Mouse (Mus musculus): Measurements from ENCODE around the gene Adam12. TPM values are rescaled to one million over a fixed set of nuclear protein-coding genes. Genes with fewer than 3 reads are reported as not detected.

The Adam12 gene
- total RNA-seq, 1 experiment: 3.9 TPM

- Histone ChIP-seq H3K9ac (ENCODE audit: insufficient read depth, low read depth, low read length, poor library complexity, severe bottlenecking) (no peak overlapping the region), H3K4me3 (ENCODE audit: insufficient read depth in 1 of 2, low read depth in 1 of 2, low read length in 2 of 2, poor library complexity in 1 of 2, severe bottlenecking in 1 of 2) (no peak overlapping the region), H3K27ac (ENCODE audit: insufficient read depth, low read depth, low read length, poor library complexity, severe bottlenecking) (no peak overlapping the region), H3K4me1 (ENCODE audit: control insufficient read depth in 2 of 2, insufficient read depth in 2 of 2, low read length in 2 of 2, poor library complexity in 1 of 2) (no peaks in the 10 kb centered on the region; a peak in 1 of 4 replicates), H3K9me3 (ENCODE audit: control insufficient read depth, insufficient read depth, low read depth, low read length) (no peaks in the 10 kb centered on the region), H3K36me3 (ENCODE audit: control insufficient read depth, insufficient read depth, low read length, poor library complexity, severe bottlenecking) (no peaks in the 10 kb centered on the region)
- in situ Hi-C loops (cut with MboI; ENCODE audit: low sequenced_read_pairs in 2 of 2, unreplicated experiment in 2 of 2): loop anchor here in 1 of 2 experiments (10.0 to 25.0 kb wide), 3 partner anchors 365 to 678 kb away; no protein-coding TSS in a partner anchor
- DNase-seq (ENCODE audit: low read depth, low spot score): no peak
- TF ChIP-seq MAFK (IDR thresholded peaks at IDR 0.05; ENCODE audit: insufficient read depth, low read depth, low read length): no peak
- no peak for TF ChIP-seq HCFC1 (IDR thresholded peaks at IDR 0.05; ENCODE audit: borderline replicate concordance, insufficient read depth, low read length)
- no peak for TF ChIP-seq ZC3H11A (IDR thresholded peaks at IDR 0.05; ENCODE audit: borderline replicate concordance, low read depth, low read length)
- no peak for TF ChIP-seq ZNF384 (IDR thresholded peaks at IDR 0.05; ENCODE audit: low read depth, low read length)
- TF ChIP-seq CHD2 (IDR thresholded peaks at IDR 0.05; ENCODE audit: low read depth, low read length): no peak
Observed at GRCm38 (mm10) chr7:133859548-133859947, 372.4 kb downstream of the Adam12 start.

- H3K27ac ChIP-seq (ENCODE audit: insufficient read depth, low read depth, low read length, poor library complexity, severe bottlenecking): no peak overlapping the region
- TF ChIP-seq ZNF384 (IDR thresholded peaks at IDR 0.05; ENCODE audit: low read depth, low read length): no peak
- TF ChIP-seq ZC3H11A (IDR thresholded peaks at IDR 0.05; ENCODE audit: borderline replicate concordance, low read depth, low read length): no peak
- TF ChIP-seq HCFC1 (IDR thresholded peaks at IDR 0.05; ENCODE audit: borderline replicate concordance, insufficient read depth, low read length): no peak
- TF ChIP-seq CHD2 (IDR thresholded peaks at IDR 0.05; ENCODE audit: low read depth, low read length): no peak
- no peak for TF ChIP-seq MAFK (IDR thresholded peaks at IDR 0.05; ENCODE audit: insufficient read depth, low read depth, low read length)
- H3K9ac ChIP-seq (ENCODE audit: insufficient read depth, low read depth, low read length, poor library complexity, severe bottlenecking): no peak overlapping the region
- in situ Hi-C loops (cut with MboI; ENCODE audit: low sequenced_read_pairs in 2 of 2, unreplicated experiment in 2 of 2): loop anchor here in 1 of 2 experiments (10.0 to 25.0 kb wide), 3 partner anchors 366 to 679 kb away; no protein-coding TSS in a partner anchor
- H3K4me3 ChIP-seq (ENCODE audit: insufficient read depth in 1 of 2, low read depth in 1 of 2, low read length in 2 of 2, poor library complexity in 1 of 2, severe bottlenecking in 1 of 2): no peak overlapping the region
- no peaks in the 10 kb centered on the region for H3K36me3 ChIP-seq (ENCODE audit: control insufficient read depth, insufficient read depth, low read length, poor library complexity, severe bottlenecking)
- DNase-seq (ENCODE audit: low read depth, low spot score): no peak
- H3K4me1 ChIP-seq (ENCODE audit: control insufficient read depth in 2 of 2, insufficient read depth in 2 of 2, low read length in 2 of 2, poor library complexity in 1 of 2): no peaks in the 10 kb centered on the region; a peak in 1 of 4 replicates
- no peaks in the 10 kb centered on the region for H3K9me3 ChIP-seq (ENCODE audit: control insufficient read depth, insufficient read depth, low read depth, low read length)
Observed at GRCm38 (mm10) chr7:133858506-133858905, 373.4 kb downstream of the Adam12 start.

GRCm38 (mm10) chr7:133856278-133856677, 375.7 kb downstream of the Adam12 start:
- Histone ChIP-seq H3K9ac (ENCODE audit: insufficient read depth, low read depth, low read length, poor library complexity, severe bottlenecking) (no peak overlapping the region), H3K27ac (ENCODE audit: insufficient read depth, low read depth, low read length, poor library complexity, severe bottlenecking) (no peak overlapping the region)
- in situ Hi-C loops (cut with MboI; ENCODE audit: low sequenced_read_pairs in 2 of 2, unreplicated experiment in 2 of 2): loop anchor here in 1 of 2 experiments (10.0 to 25.0 kb wide), 3 partner anchors 369 to 681 kb away; no protein-coding TSS in a partner anchor

GRCm38 (mm10) chr7:133850735-133851134, 381.2 kb downstream of the Adam12 start:
- in situ Hi-C loops (cut with MboI; ENCODE audit: low sequenced_read_pairs in 2 of 2, unreplicated experiment in 2 of 2): loop anchor here in 1 of 2 experiments (10.0 to 25.0 kb wide), 3 partner anchors 374 to 687 kb away; no protein-coding TSS in a partner anchor

More at GRCm38 (mm10) chr7:133856278-133856677, 375.7 kb downstream of the Adam12 start:
- Histone ChIP-seq H3K9me3 (ENCODE audit: control insufficient read depth, insufficient read depth, low read depth, low read length) (no peaks in the 10 kb centered on the region), H3K36me3 (ENCODE audit: control insufficient read depth, insufficient read depth, low read length, poor library complexity, severe bottlenecking) (no peaks in the 10 kb centered on the region), H3K4me1 (ENCODE audit: control insufficient read depth in 2 of 2, insufficient read depth in 2 of 2, low read length in 2 of 2, poor library complexity in 1 of 2) (no peaks in the 10 kb centered on the region), H3K4me3 (ENCODE audit: insufficient read depth in 1 of 2, low read depth in 1 of 2, low read length in 2 of 2, poor library complexity in 1 of 2, severe bottlenecking in 1 of 2) (no peak overlapping the region)
- peak; percentile 68 for DNase-seq (ENCODE audit: low read depth, low spot score)
- peak; percentile 99 for TF ChIP-seq ZC3H11A (IDR thresholded peaks at IDR 0.05; ENCODE audit: borderline replicate concordance, low read depth, low read length)
- TF ChIP-seq ZNF384 (IDR thresholded peaks at IDR 0.05; ENCODE audit: low read depth, low read length): no peak

More at GRCm38 (mm10) chr7:133850735-133851134, 381.2 kb downstream of the Adam12 start:
- H3K9ac ChIP-seq (ENCODE audit: insufficient read depth, low read depth, low read length, poor library complexity, severe bottlenecking): no peak overlapping the region
- peaks cover 1 to 8% of the 10 kb centered on the region in 2 experiments; a peak in 1 of 4 replicates for H3K4me1 ChIP-seq (ENCODE audit: control insufficient read depth in 2 of 2, insufficient read depth in 2 of 2, low read length in 2 of 2, poor library complexity in 1 of 2)
- H3K4me3 ChIP-seq (ENCODE audit: insufficient read depth in 1 of 2, low read depth in 1 of 2, low read length in 2 of 2, poor library complexity in 1 of 2, severe bottlenecking in 1 of 2): no peak overlapping the region
- H3K9me3 ChIP-seq (ENCODE audit: control insufficient read depth, insufficient read depth, low read depth, low read length): no peaks in the 10 kb centered on the region
- peak; percentile 13 for DNase-seq (ENCODE audit: low read depth, low spot score)
- TF ChIP-seq CHD2 (IDR thresholded peaks at IDR 0.05; ENCODE audit: low read depth, low read length): no peak
- TF ChIP-seq ZC3H11A (IDR thresholded peaks at IDR 0.05; ENCODE audit: borderline replicate concordance, low read depth, low read length): no peak; the same call in 1 of the 2 replicates
- TF ChIP-seq MAFK (IDR thresholded peaks at IDR 0.05; ENCODE audit: insufficient read depth, low read depth, low read length): no peak
- TF ChIP-seq ZNF384 (IDR thresholded peaks at IDR 0.05; ENCODE audit: low read depth, low read length): no peak
- no peak for TF ChIP-seq HCFC1 (IDR thresholded peaks at IDR 0.05; ENCODE audit: borderline replicate concordance, insufficient read depth, low read length)
- H3K36me3 ChIP-seq (ENCODE audit: control insufficient read depth, insufficient read depth, low read length, poor library complexity, severe bottlenecking): no peaks in the 10 kb centered on the region
- H3K27ac ChIP-seq (ENCODE audit: insufficient read depth, low read depth, low read length, poor library complexity, severe bottlenecking): no peak overlapping the region

Measured in ES-E14 (cell line).